20 mouse cellular contexts compared by ENCODE assay signal in the genomic region with DNA sequence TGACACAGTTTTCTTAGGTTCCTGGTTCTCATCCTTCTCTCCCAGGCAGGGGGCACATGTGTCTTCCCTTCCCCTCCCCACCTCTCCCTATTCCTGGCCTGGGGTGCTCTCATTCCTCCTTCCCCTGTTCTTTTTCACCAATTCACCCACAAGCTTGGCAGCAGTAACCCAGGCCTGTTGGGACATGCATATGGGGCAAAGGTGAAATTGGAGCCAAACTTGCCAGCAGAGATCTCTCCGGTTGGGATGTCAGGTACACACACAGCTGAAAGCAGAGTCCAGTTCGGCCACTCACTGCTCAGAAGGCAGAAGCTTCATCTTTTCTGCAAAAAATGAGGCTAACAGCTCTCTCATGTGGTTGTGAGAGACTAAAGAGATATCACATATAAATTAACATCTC. TPM values are rescaled to one million over a fixed set of nuclear protein-coding genes. Genes with fewer than 3 reads are reported as not detected.
A peak's percentile ranks its signal among the peaks of the same experiment; 100 is the strongest.
DNase-seq lines count a peak whose midpoint lies in the region; ATAC-seq and TF ChIP-seq lines count a peak whose summit lies in the region.
"Had no signal": no experiment of that assay in that cellular context is flagged by ENCODE, and none has a peak within 500 bp of the region (broad histone marks: within the 10 kb centered on the region; RNA-seq: fewer than 3 reads in every experiment).

No protein-coding gene starts in this region.

- H3K27me3 ChIP-seq in kidney, adult 2 months (replicated peaks; ENCODE audit: control insufficient read depth, insufficient read depth, low read length), result no peaks in the 10 kb centered on the region
- H3K27me3 ChIP-seq in kidney, embryonic 15.5 days, result 0 out of 2 replicates have a peak, but pooled peaks cover 3% of the 10 kb centered on the region
- H3K27me3 ChIP-seq: embryonic facial prominence, embryonic 12.5 days; forebrain, embryonic 15.5 days had no signal

- H3K9me3 ChIP-seq in kidney, embryonic 15.5 days (replicated peaks), result no peaks in the 10 kb centered on the region
- H3K9me3 ChIP-seq: embryonic facial prominence, embryonic 12.5 days; forebrain, embryonic 15.5 days; hindbrain, embryonic 13.5 days had no signal

- peak; percentile 56 for DNase-seq in adrenal gland, postnatal 10 days
- DNase-seq in adrenal gland, postnatal 36 days, result no peak
- peak; percentile 61 for DNase-seq in kidney, adult 2 months
- peak; percentile 30 to 37 for DNase-seq in kidney, postnatal 36 days
- no peak for DNase-seq in kidney, adult 18-20 months
- DNase-seq in urinary bladder, postnatal 25 days (ENCODE audit: low spot score), result peak; percentile 30
- DNase-seq in urinary bladder, postnatal 4 days (ENCODE audit: low spot score in 2 of 2), result no peak
- DNase-seq: B cell, adult 2 months; cerebellum, adult 11 months; cerebellum, adult 8-10 months; cerebellum, postnatal 25 days; gastrocnemius, postnatal 36 days; heart, adult 11 months; heart, postnatal 10 days had no signal

- no peaks in the 10 kb centered on the region for H3K36me3 ChIP-seq in kidney, adult 2 months (ENCODE audit: control insufficient read depth, insufficient read depth, low read length)
- no peaks in the 10 kb centered on the region for H3K36me3 ChIP-seq in kidney, embryonic 15.5 days
- H3K36me3 ChIP-seq: embryonic facial prominence, embryonic 12.5 days; forebrain, embryonic 15.5 days; G1E; hindbrain, embryonic 13.5 days had no signal

- no peak overlapping the region for H3K4me2 ChIP-seq in kidney, embryonic 15.5 days
- H3K4me2 ChIP-seq: embryonic facial prominence, embryonic 12.5 days; forebrain, embryonic 15.5 days; hindbrain, embryonic 13.5 days had no signal

- no peak overlapping the region for H3K27ac ChIP-seq in kidney, adult 2 months (ENCODE audit: insufficient read depth, low read depth, low read length)
- H3K27ac ChIP-seq in kidney, embryonic 15.5 days, result no peak overlapping the region
- H3K27ac ChIP-seq: embryonic facial prominence, embryonic 12.5 days; forebrain, embryonic 15.5 days; hindbrain, embryonic 13.5 days had no signal

- TF ChIP-seq POLR2A in kidney, adult 2 months (IDR thresholded peaks at IDR 0.05; ENCODE audit: low read depth, low read length), result no peak

- no peak for ATAC-seq in kidney, embryonic 15.5 days (replicated peaks; ENCODE audit: low FRiP score)
- ATAC-seq: CD4-positive, CD25-positive, alpha-beta regulatory T cell, adult 4 months; forebrain, embryonic 15.5 days had no signal

- H3K9ac ChIP-seq in kidney, embryonic 15.5 days, result no peak overlapping the region
- H3K9ac ChIP-seq: embryonic facial prominence, embryonic 12.5 days; forebrain, embryonic 15.5 days; hindbrain, embryonic 13.5 days had no signal

- TF ChIP-seq CTCF in kidney, adult 2 months (conservative IDR thresholded peaks at IDR 0.05; ENCODE audit: insufficient read depth, insufficient read length, low read depth, low read length), result no peak

- WGBS in kidney, adult 2 months, result 55% methylated on average over 2 of the region's 2 CpGs
- WGBS in kidney, embryonic 15.5 days, result 77% methylated on average over 2 of the region's 2 CpGs

- no peak overlapping the region for H3K4me3 ChIP-seq in kidney, adult 2 months (ENCODE audit: insufficient read depth, low read depth, low read length)
- no peak overlapping the region for H3K4me3 ChIP-seq in kidney, embryonic 15.5 days (replicated peaks)
- H3K4me3 ChIP-seq: embryonic facial prominence, embryonic 12.5 days; forebrain, embryonic 15.5 days; hindbrain, embryonic 13.5 days had no signal

- H3K4me1 ChIP-seq in kidney, adult 2 months (ENCODE audit: control insufficient read depth, insufficient read depth, low read length), result no peaks in the 10 kb centered on the region
- no peaks in the 10 kb centered on the region for H3K4me1 ChIP-seq in kidney, embryonic 15.5 days
- H3K4me1 ChIP-seq: embryonic facial prominence, embryonic 12.5 days; forebrain, embryonic 15.5 days had no signal

RNA-seq across cellular contexts. Expression of a gene that starts 26.3 kb away (rescaled TPM):
- total RNA-seq in adrenal gland, postnatal 10 days (2021), result 10 to 100 TPM; 12.2 to 25.6 TPM
- 1 to 10 TPM; 6.4 to 8.7 TPM for total RNA-seq in adrenal gland, postnatal 36 days (2021)
- 18.3 and 18.4 TPM in 2 replicates for polyA plus RNA-seq in kidney, adult 2 months (2012; rRNA removed)
- 27.0 and 28.8 TPM in 2 replicates for polyA plus RNA-seq in kidney, embryonic 15.5 days (2015; fragmentation: Nextera tagmentation; extraction: Ambion mirVana)
- polyA plus RNA-seq: G1E had no signal

RNA-seq across cellular contexts. Expression of a gene that starts 53.4 kb away (rescaled TPM):
- total RNA-seq in adrenal gland, postnatal 10 days (2021), result 10 to 100 TPM in 1 of 2 experiments, 1 to 10 TPM in 1; 8.4 to 10.1 TPM
- total RNA-seq in adrenal gland, postnatal 36 days (2021), result 1 to 10 TPM; 1.9 to 2.2 TPM
- polyA plus RNA-seq in kidney, adult 2 months (2012; rRNA removed), result 0.12 and 0.28 TPM in 2 replicates
- 22.8 and 22.9 TPM in 2 replicates for polyA plus RNA-seq in kidney, embryonic 15.5 days (2015; fragmentation: Nextera tagmentation; extraction: Ambion mirVana)

Comparison
In these comparisons a context has a peak if more than half of its experiments do, and no peak if none do; other contexts are left out.
1. DNase-seq: peak in adrenal gland, postnatal 10 days (single experiment), kidney, adult 2 months (single experiment), kidney, postnatal 36 days (2 of 2) and urinary bladder, postnatal 25 days (single experiment); none in adrenal gland, postnatal 36 days (0 of 2), kidney, adult 18-20 months (single experiment) and urinary bladder, postnatal 4 days (0 of 2).